Mouse (Mus musculus): ENCODE results near the gene Parp8.

GRCm38 (mm10) chr13:117035121-117035520, 9.8 kb upstream of the Parp8 start:
- TF ChIP-seq CTCF (IDR thresholded peaks at IDR 0.05; ENCODE audit: low read depth) (no peak), EP300 (IDR thresholded peaks at IDR 0.05; ENCODE audit: low read depth) (no peak)
